In genomic region chr11:45805312-45805772, GRCm38 (mm10) we compare ENCODE assay signal across 9 mouse cellular contexts. TPM values are rescaled to one million over a fixed set of nuclear protein-coding genes. Genes with fewer than 3 reads are reported as not detected.
DNase-seq lines count a peak whose midpoint lies in the region; ATAC-seq lines count a peak whose summit lies in the region.
"Had no signal": no experiment of that assay in that cellular context is flagged by ENCODE, and none has a peak within 500 bp of the region (broad histone marks: within the 10 kb centered on the region; RNA-seq: fewer than 3 reads in every experiment).

No protein-coding gene starts in this region.

- H3K4me2 ChIP-seq in lung, embryonic 15.5 days = no peak overlapping the region
- H3K4me2 ChIP-seq in stomach, embryonic 16.5 days (ENCODE audit: low read depth, low read length) = no peak overlapping the region
- no peak overlapping the region for H3K4me2 ChIP-seq in hindbrain, embryonic 16.5 days (ENCODE audit: low read length)
- H3K4me2 ChIP-seq: midbrain, embryonic 12.5 days had no signal

- DNase-seq in lung, postnatal 10 days = no peak
- peak; percentile 80 for DNase-seq in fat pad, adult 2 months (ENCODE audit: extremely low read depth, low read depth, low spot score)
- DNase-seq in kidney, postnatal 25 days = peak; percentile 32 to 80
- DNase-seq in cerebellum, adult 11 months = no peak
- DNase-seq in gastrocnemius, postnatal 14 days = no peak

- ATAC-seq in lung, embryonic 15.5 days (ENCODE audit: borderline replicate concordance, extremely low read depth, low FRiP score, low TSS enrichment) = peak; percentile 74; the same call in 1 of the 2 replicates
- ATAC-seq in stomach, embryonic 16.5 days (ENCODE audit: insufficient read depth, low FRiP score) = peak; percentile 90
- no peak for ATAC-seq in hindbrain, embryonic 16.5 days

- intact Hi-C loops in gastrocnemius, postnatal 14 days (cut with DNase I; ENCODE audit: low total_unique reads) = no loop called here

- WGBS in lung, embryonic 15.5 days = 39% methylated on average over 6 of the region's 6 CpGs
- 48% methylated on average over 6 of the region's 6 CpGs for WGBS in stomach, embryonic 16.5 days
- WGBS in hindbrain, embryonic 16.5 days = 80% methylated on average over 6 of the region's 6 CpGs

- no peaks in the 10 kb centered on the region for H3K9me3 ChIP-seq in lung, embryonic 15.5 days
- no peaks in the 10 kb centered on the region for H3K9me3 ChIP-seq in stomach, embryonic 16.5 days (replicated peaks; ENCODE audit: control insufficient read depth, low read length)
- H3K9me3 ChIP-seq in hindbrain, embryonic 16.5 days (ENCODE audit: control insufficient read depth, low read length) = no peaks in the 10 kb centered on the region
- H3K9me3 ChIP-seq: midbrain, embryonic 12.5 days had no signal

- no peak overlapping the region for H3K9ac ChIP-seq in lung, embryonic 15.5 days
- H3K9ac ChIP-seq in stomach, embryonic 16.5 days (ENCODE audit: low read length) = no peak overlapping the region
- no peak overlapping the region for H3K9ac ChIP-seq in hindbrain, embryonic 16.5 days (ENCODE audit: low read depth, low read length)
- H3K9ac ChIP-seq: midbrain, embryonic 12.5 days had no signal

- no peaks in the 10 kb centered on the region for H3K4me1 ChIP-seq in lung, embryonic 15.5 days
- H3K4me1 ChIP-seq in stomach, embryonic 16.5 days (ENCODE audit: control insufficient read depth, insufficient read depth, low read length) = no peaks in the 10 kb centered on the region; the same call in 1 of the 2 replicates
- no peaks in the 10 kb centered on the region for H3K4me1 ChIP-seq in hindbrain, embryonic 16.5 days (ENCODE audit: control insufficient read depth, insufficient read depth, low read depth, low read length)
- H3K4me1 ChIP-seq: midbrain, embryonic 12.5 days had no signal

- H3K27me3 ChIP-seq in lung, embryonic 15.5 days = no peaks in the 10 kb centered on the region
- no peaks in the 10 kb centered on the region for H3K27me3 ChIP-seq in stomach, embryonic 16.5 days (ENCODE audit: control insufficient read depth, insufficient read depth, low read length)
- H3K27me3 ChIP-seq in hindbrain, embryonic 16.5 days (replicated peaks; ENCODE audit: control insufficient read depth, insufficient read depth, low read length) = no peaks in the 10 kb centered on the region
- H3K27me3 ChIP-seq: midbrain, embryonic 12.5 days had no signal

- no peak overlapping the region for H3K4me3 ChIP-seq in lung, embryonic 15.5 days
- no peak overlapping the region for H3K4me3 ChIP-seq in stomach, embryonic 16.5 days (replicated peaks; ENCODE audit: low read length)
- H3K4me3 ChIP-seq in hindbrain, embryonic 16.5 days (ENCODE audit: low read length) = no peak overlapping the region
- H3K4me3 ChIP-seq: midbrain, embryonic 12.5 days had no signal

- H3K36me3 ChIP-seq in lung, embryonic 15.5 days = no peaks in the 10 kb centered on the region
- H3K36me3 ChIP-seq in stomach, embryonic 16.5 days (ENCODE audit: control insufficient read depth, insufficient read depth, low read length) = no peaks in the 10 kb centered on the region
- H3K36me3 ChIP-seq in hindbrain, embryonic 16.5 days (ENCODE audit: control insufficient read depth, insufficient read depth, low read length) = no peaks in the 10 kb centered on the region
- H3K36me3 ChIP-seq: midbrain, embryonic 12.5 days had no signal

- H3K27ac ChIP-seq in lung, embryonic 15.5 days = no peak overlapping the region
- peak overlapping the region; percentile 46 for H3K27ac ChIP-seq in stomach, embryonic 16.5 days (ENCODE audit: low read length)
- H3K27ac ChIP-seq in hindbrain, embryonic 16.5 days (ENCODE audit: low read depth, low read length) = no peak overlapping the region
- H3K27ac ChIP-seq: midbrain, embryonic 12.5 days had no signal

RNA-seq across cellular contexts. Expression of gene Clint1, which starts 46.5 kb away (rescaled TPM):
- polyA plus RNA-seq in lung, embryonic 15.5 days (2015; fragmentation: Nextera tagmentation; extraction: Ambion mirVana) = 72.1 and 76.4 TPM in 2 replicates
- polyA plus RNA-seq in stomach, embryonic 16.5 days (2015; fragmentation: Nextera tagmentation; extraction: Ambion mirVana) = 82.4 and 85.6 TPM in 2 replicates
- 39.4 and 43.4 TPM in 2 replicates for polyA plus RNA-seq in hindbrain, embryonic 16.5 days (2015; fragmentation: Nextera tagmentation; extraction: Ambion mirVana)
- 10 to 100 TPM; 32.4 to 37.7 TPM for total RNA-seq in gastrocnemius, postnatal 14 days (2021)

Comparison
In these comparisons a context has a peak if more than half of its experiments do, and no peak if none do; other contexts are left out.
1. DNase-seq: peak in fat pad, adult 2 months (single experiment) and kidney, postnatal 25 days (2 of 2); none in lung, postnatal 10 days (single experiment), cerebellum, adult 11 months (single experiment) and gastrocnemius, postnatal 14 days (single experiment).